Mouse (Mus musculus) lung, embryonic 16.5 days (tissue): Measurements from ENCODE around the gene Tmcc3. TPM values are rescaled to one million over a fixed set of nuclear protein-coding genes. Genes with fewer than 3 reads are reported as not detected.

Experiments
- ATAC-seq: fragments of 200-750 bp; cut with Nextera tagmentation; 2 replicates; pipeline ENCODE4 v1.8.0; 2017; ENCODE audit warnings: low read depth, mild to moderate bottlenecking, moderate library complexity
- H3K27ac ChIP-seq: fragments of 300-500 bp; sonication (generic); 2 replicates; pipeline ENCODE4 v1.5.1; 2014; ENCODE audit warnings: mild to moderate bottlenecking, control low read depth, low read length
- H3K27me3 ChIP-seq: fragments of 300-500 bp; sonication (generic); 2 replicates; pipeline ENCODE4 v1.6.1; 2014; ENCODE audit warnings: low read depth, low read length, mixed read lengths; ENCODE audit not compliant: control insufficient read depth, insufficient read depth
- H3K36me3 ChIP-seq: fragments of 300-500 bp; sonication (generic); 2 replicates; pipeline ENCODE4 v1.6.1; 2014; ENCODE audit warnings: low read length; ENCODE audit not compliant: control insufficient read depth, insufficient read depth
- H3K4me1 ChIP-seq: fragments of 300-500 bp; sonication (generic); replicated peaks from 2 replicates; pipeline ENCODE4 v1.6.1; 2014; ENCODE audit warnings: low read length, mixed read lengths; ENCODE audit not compliant: control insufficient read depth, insufficient read depth
- H3K4me2 ChIP-seq: fragments of 300-500 bp; sonication (generic); 2 replicates; pipeline ENCODE4 v1.6.1; 2014; ENCODE audit warnings: low read depth, low read length, control low read depth
- H3K4me3 ChIP-seq: fragments of 300-500 bp; sonication (generic); 2 replicates; pipeline ENCODE4 v1.5.1; 2014; ENCODE audit warnings: mild to moderate bottlenecking, low read length, control low read depth
- H3K9ac ChIP-seq: fragments of 300-500 bp; sonication (generic); 2 replicates; pipeline ENCODE4 v1.6.1; 2014; ENCODE audit warnings: low read length, control low read depth
- H3K9me3 ChIP-seq: fragments of 300-500 bp; sonication (generic); 2 replicates; pipeline ENCODE4 v1.6.1; 2016; ENCODE audit warnings: low read length; ENCODE audit not compliant: control insufficient read depth
- WGBS: fragments of 180-500 bp; shearing (Covaris S2); extraction: QIAGEN DNeasy Blood & Tissue Kit; methylation state at CpG from one replicate; pipeline ENCODE4 v1.1.7; 2014; 5-methylcytosine and 5-hydroxymethylcytosine counted together
- microRNA-seq: library from miRNA; unstranded; fragments of <30 nt; microRNA quantifications from one replicate; pipeline ENCODE4, GENCODE M21; 2016
- polyA plus RNA-seq: library from polyadenylated mRNA; unstranded; fragments of >200 nt; fragmentation: Nextera tagmentation; extraction: Ambion mirVana; gene quantifications from 2 replicates; pipeline ENCODE4 v1.2.1, GENCODE M21; 2015

Tmcc3 gene
- polyA plus RNA-seq, 1 experiment from 2014 or later = 7.4 TPM

DNA sequence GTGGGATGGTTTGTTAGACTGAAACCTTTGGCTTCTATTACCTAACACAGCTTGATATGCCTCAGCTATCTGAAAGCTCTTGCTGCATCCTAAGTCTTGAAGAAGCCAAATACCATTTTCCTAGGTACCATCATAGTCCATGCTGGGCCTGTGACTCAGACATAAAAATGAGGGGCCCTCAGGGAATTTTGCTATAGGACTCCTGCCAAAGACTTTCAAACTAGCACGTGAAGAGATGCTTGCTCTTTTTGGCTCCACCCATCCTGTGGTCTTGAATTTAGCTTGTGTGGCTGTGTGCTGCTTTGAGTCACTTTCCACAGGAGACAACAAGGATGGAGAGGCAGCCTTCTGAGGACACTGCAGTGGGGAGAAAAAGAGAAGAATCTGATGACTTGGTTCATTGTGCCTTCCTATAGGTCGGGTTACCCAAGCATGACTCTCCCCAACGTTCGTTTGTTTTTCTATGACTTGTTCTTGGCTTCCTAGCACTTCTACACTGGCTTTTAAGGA is 319.1 kb downstream of the Tmcc3 start:
- WGBS = 44% methylated on average over 4 of the region's 4 CpGs
- no peak overlapping the region for H3K9ac ChIP-seq
- no peaks in the 10 kb centered on the region for H3K27me3 ChIP-seq
- H3K36me3 ChIP-seq = no peaks in the 10 kb centered on the region
- H3K4me3 ChIP-seq = no peak overlapping the region
- no peak for ATAC-seq
- H3K4me1 ChIP-seq = no peaks in the 10 kb centered on the region
- no peak overlapping the region for H3K27ac ChIP-seq
- H3K4me2 ChIP-seq = no peak overlapping the region
- H3K9me3 ChIP-seq = no peaks in the 10 kb centered on the region

DNA sequence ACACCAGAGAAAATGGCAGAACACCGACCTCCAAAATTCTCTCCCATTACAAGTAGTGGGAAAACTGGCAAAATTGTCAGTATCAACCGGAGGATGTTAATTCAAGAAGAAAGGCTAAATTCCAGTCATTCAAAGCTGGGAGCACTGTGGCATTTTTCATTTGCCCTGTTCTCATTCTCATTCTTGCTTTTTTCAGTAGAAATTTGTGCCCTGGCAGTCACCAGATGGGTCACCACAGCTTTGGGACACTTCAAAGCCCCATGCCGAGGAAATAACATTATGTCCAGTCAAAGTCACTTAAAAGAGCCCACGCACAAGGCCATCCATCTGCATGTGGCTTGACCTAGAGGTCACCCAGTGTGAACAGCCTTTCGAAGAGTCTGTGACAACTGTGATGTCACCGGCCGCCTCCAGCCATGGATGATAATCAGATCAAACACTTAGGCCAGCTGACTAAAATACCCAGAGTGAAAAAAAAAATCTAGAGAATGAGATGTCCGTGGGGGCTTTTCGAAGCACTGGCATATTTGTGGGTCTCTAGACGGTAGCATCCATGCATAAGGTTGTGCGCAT is 319.9 kb downstream of the Tmcc3 start:
- Histone ChIP-seq H3K27me3 (no peaks in the 10 kb centered on the region), H3K4me2 (no peak overlapping the region), H3K27ac (no peak overlapping the region), H3K9me3 (no peaks in the 10 kb centered on the region), H3K4me3 (no peak overlapping the region), H3K36me3 (no peaks in the 10 kb centered on the region), H3K4me1 (no peaks in the 10 kb centered on the region), H3K9ac (no peak overlapping the region)
- ATAC-seq = no peak
- 73% methylated on average over 11 of the region's 11 CpGs for WGBS

DNA sequence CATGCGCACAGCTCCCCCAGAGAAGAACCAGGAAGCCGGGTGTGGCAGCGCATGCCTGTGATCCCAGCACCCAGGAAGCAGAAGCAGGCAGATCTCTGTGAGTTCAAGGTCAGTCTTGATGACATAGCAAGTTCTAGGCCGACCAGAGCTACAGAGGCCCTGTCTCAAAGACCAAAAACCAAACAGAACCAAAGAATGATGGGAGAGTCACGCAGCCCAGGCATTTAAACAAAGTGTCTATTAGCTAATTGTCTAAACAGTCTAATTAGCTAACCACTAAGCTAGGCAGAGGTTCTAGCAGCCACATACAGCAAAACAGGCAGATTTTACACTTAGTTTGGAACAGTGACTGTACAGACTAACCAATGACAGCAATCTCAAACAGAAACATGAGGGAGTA is 320.5 kb downstream of the Tmcc3 start:
- H3K9me3 ChIP-seq = no peaks in the 10 kb centered on the region
- ATAC-seq = no peak
- H3K27ac ChIP-seq = no peak overlapping the region
- no peak overlapping the region for H3K4me2 ChIP-seq
- 87% methylated on average over 5 of the region's 5 CpGs for WGBS
- no peaks in the 10 kb centered on the region for H3K4me1 ChIP-seq
- H3K36me3 ChIP-seq = no peaks in the 10 kb centered on the region
- no peak overlapping the region for H3K4me3 ChIP-seq
- H3K9ac ChIP-seq = no peak overlapping the region
- H3K27me3 ChIP-seq = no peaks in the 10 kb centered on the region

DNA sequence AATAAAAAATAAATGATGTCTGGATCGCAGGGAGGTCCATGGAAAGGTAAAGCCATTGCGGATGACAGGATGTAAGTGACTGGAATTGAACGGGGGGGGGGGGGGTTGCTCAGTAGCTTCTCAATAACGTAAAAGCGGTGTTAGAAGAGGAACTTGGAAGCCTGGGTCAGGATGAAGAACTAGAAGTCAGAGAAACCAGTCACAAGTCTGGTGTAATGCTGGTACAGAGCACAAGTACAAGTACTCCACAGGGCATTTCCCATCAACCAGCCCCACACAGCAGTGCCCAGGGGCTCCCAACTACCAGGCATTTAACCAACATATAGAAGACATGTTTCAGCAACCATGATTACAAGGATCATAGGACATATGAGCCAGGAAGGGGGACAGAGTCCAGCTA is 326.9 kb downstream of the Tmcc3 start:
- ATAC-seq = no peak
- no peak overlapping the region for H3K9ac ChIP-seq
- no peaks in the 10 kb centered on the region for H3K27me3 ChIP-seq
- H3K27ac ChIP-seq = no peak overlapping the region
- no peak overlapping the region for H3K4me3 ChIP-seq
- no peaks in the 10 kb centered on the region for H3K4me1 ChIP-seq
- H3K9me3 ChIP-seq = no peaks in the 10 kb centered on the region
- no peak overlapping the region for H3K4me2 ChIP-seq
- no peaks in the 10 kb centered on the region for H3K36me3 ChIP-seq
- WGBS = 85% methylated on average over 5 of the region's 5 CpGs

DNA sequence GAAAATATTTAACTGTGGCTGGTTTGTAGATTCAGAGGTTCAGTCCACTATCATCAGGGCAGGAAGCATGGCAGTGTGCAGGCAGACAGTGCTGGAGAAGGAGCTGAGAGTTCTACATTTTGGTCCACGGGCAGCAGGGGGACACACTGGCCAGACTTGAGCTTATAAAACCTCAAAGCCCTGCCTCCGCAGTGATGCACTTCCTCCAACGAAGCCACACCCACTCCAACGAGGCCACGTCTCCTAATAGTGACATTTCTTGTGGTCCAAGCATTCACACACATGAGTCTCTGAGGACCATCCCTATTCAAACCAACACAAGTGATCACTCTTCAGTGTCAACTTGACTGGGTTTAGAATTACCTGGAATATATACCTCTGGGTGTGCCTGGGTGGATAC is 327.5 kb downstream of the Tmcc3 start:
- 72% methylated on average over 5 of the region's 5 CpGs for WGBS
- no peak overlapping the region for H3K27ac ChIP-seq

DNA sequence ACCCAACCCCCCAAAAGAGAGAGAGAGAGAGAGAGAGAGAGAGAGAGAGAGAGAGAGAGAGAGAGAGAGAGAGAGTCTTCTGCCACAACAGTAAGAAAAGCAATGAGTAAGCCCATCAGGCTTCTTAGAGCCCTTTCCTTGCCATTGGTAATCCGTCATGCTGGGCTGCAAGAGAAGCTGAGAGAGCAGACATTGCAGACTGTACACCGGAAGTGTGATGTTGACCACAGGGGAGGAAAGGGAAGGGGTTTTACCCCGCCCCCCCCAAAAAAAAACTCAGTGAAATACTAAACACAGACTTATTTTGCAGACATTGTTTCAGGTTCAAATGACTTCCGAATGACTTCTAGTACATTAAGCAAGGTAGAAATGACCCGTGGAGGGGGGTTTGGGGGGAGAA is 328.3 kb downstream of the Tmcc3 start:
- no peak overlapping the region for H3K4me2 ChIP-seq
- ATAC-seq = no peak
- H3K27me3 ChIP-seq = no peaks in the 10 kb centered on the region
- H3K4me1 ChIP-seq = no peaks in the 10 kb centered on the region
- H3K4me3 ChIP-seq = no peak overlapping the region
- H3K9ac ChIP-seq = no peak overlapping the region
- H3K36me3 ChIP-seq = no peaks in the 10 kb centered on the region
- 54% methylated on average over 5 of the region's 5 CpGs for WGBS
- no peak overlapping the region for H3K27ac ChIP-seq
- H3K9me3 ChIP-seq = no peaks in the 10 kb centered on the region

More for the DNA sequence above, 327.5 kb downstream of the Tmcc3 start:
- Histone ChIP-seq H3K4me1 (no peaks in the 10 kb centered on the region), H3K9me3 (no peaks in the 10 kb centered on the region), H3K4me2 (no peak overlapping the region), H3K36me3 (no peaks in the 10 kb centered on the region), H3K27me3 (no peaks in the 10 kb centered on the region), H3K4me3 (no peak overlapping the region), H3K9ac (no peak overlapping the region)
- no peak for ATAC-seq

Small RNA genes lying within 50 kb of the gene (microRNA-seq; reads per million reads assigned to microRNA genes)
- gene Mir7211 = not detected

Other genes with a start within 250 kb of the Tmcc3 start
- 9.3 and 9.8 TPM in 2 replicates for gene Nr2c1, start 163.9 kb upstream of the Tmcc3 start, polyA plus RNA-seq
- 294 and 308 TPM in 2 replicates for gene Ndufa12, start 113.2 kb upstream of the Tmcc3 start, polyA plus RNA-seq
- gene Gm4792, start 13.2 kb upstream of the Tmcc3 start, polyA plus RNA-seq = not detected in 2 replicates